Mouse (Mus musculus) spleen, postnatal 4 days (tissue): Measurements from ENCODE around the gene Slc9b1.

Experiments
- DNase-seq, 2 experiments: peaks; one replicate each; pipeline ENCODE4 v3.0.0; 2022; ENCODE audit warnings: low spot score in 2 of 2

Slc9b1 gene

DNA sequence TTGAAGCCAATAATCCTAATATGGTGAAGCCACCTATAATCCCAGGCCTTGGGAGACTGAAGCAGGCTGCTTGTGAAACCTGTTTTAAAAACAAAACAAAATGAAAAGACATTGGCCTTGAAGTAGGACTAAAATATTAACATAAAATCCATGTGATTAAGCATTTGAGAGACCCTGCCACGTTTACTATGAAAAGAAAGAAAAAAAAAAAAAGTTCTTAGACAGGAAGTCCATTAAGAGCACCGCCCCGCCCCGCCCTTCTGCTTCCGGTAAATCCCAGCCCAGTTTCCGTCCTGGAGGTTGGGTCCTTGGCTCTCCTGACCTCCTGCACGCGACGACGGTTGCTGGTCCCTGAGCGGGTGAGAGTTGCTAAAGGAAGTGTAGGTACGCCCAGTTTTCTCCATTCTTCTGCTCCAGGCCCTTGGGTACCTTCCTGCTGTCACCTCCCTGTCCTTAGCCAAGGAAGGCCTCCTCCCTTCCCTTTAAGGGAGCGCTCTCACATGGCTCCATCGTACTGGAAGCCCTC is at the start of gene Slc9b1:
TSS of gene Slc9b1 (plus strand) at position 291 of the 526 bp plus-strand sequence.
- no peak for DNase-seq

DNA sequence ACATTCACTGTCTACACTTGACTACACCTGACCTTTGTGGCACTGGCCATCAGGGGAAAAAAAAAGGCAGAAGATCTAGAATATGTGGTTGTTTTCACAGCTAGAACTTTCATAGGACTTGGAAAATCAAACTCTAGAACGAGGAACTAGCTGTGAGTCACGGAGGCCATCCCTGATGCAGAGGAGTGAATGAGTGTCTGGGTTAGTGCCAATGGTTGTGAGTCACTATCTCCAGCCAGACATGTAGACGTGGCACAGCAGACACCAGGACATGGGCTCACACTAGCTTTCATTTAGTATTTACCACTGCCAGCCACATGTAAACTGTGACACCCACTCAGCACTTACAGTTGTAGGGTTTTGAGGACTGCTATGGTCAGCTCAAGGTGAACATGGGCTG is 49.3 kb upstream of the Slc9b1 start:
- DNase-seq: no peak

GRCm38 (mm10) chr3:135300081-135300480 is 47.7 kb upstream of the Slc9b1 start:
- no peak for DNase-seq

- no peak for DNase-seq
These were observed 43.8 kb upstream of the Slc9b1 start for GRCm38 (mm10) chr3:135304060-135304459.

DNA sequence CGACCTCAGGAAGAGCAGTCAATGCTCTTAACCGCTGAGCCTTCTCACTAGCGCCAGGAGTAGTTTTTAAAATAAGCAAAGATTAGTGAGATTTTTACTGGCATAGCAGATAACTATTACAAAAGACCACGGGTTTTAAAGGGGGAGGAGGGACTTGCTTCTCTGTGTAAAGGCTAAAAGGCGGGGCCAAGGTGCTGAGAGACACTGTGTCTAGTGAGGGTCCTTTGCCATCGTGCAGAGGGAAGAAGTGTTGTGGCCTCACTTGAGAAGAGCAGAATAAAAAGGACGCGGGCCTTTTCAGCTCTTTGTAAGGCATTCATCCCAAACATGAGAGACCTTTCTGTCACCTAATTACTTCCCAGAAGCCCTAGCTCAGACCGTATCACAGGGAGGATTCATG is 43.3 kb upstream of the Slc9b1 start:
- no peak for DNase-seq

- DNase-seq: peak in 1 of 2 experiments; percentile 19
These were observed 40.2 kb upstream of the Slc9b1 start, which contains the start of gene Slc9b2 for GRCm38 (mm10) chr3:135307411-135308259. TSS of gene Slc9b2 (plus strand) at chr3:135307700.

DNA sequence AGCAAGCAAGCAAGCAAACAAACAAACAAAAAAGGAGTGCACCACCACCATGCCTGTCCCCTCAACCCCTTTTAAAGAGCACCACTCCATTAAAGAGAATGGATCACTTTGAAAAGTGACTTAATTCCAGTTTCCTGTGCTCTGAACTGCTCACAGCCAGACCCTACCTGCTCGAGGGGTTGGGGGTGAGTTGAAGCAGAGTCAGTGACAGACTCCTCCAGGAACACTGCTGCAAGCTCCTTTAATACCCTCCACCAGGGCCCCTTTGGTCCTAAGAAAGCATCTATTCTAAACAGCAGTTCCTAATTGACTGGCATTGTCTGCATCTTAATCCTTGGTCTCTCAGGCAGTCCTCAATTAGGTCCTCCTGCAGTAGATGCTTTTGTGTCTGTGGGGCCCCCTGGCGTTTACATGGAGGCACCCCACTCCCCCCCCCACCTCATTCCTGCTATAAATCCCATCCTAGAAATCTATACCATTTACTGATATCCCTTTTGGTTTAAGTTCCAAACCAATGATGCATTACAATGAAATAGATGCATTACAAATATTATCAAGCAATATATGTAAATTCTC is 34.8 kb upstream of the Slc9b1 start:
- DNase-seq: no peak

- DNase-seq: no peak
These were observed 34.1 kb upstream of the Slc9b1 start for GRCm38 (mm10) chr3:135313727-135314126.

DNA sequence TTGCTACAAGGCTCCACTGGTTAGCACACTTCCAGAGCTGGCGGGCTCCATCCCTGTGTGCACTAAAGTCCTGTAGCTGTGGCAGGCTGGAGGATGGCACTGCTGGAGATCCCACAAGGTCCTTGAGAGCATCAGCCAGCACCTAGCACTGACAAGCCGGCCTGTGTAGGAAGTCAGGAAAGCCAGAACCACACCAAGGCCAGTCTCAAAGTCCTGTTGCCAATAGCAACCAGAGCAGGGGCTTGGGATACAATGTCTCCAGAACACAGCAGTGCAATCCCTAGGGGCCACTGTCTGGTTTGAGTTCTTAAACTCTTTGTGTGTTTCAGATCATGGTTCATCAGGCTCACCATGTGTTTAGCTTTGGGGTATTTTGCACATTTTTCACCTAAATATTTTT is 33.0 kb upstream of the Slc9b1 start:
- no peak for DNase-seq

- no peak for DNase-seq
These were observed 32.0 kb upstream of the Slc9b1 start for GRCm38 (mm10) chr3:135315720-135316425.

- no peak for DNase-seq
These were observed 29.5 kb upstream of the Slc9b1 start for GRCm38 (mm10) chr3:135318331-135318730.

- no peak for DNase-seq
These were observed 23.5 kb upstream of the Slc9b1 start for GRCm38 (mm10) chr3:135324354-135324753.

DNA sequence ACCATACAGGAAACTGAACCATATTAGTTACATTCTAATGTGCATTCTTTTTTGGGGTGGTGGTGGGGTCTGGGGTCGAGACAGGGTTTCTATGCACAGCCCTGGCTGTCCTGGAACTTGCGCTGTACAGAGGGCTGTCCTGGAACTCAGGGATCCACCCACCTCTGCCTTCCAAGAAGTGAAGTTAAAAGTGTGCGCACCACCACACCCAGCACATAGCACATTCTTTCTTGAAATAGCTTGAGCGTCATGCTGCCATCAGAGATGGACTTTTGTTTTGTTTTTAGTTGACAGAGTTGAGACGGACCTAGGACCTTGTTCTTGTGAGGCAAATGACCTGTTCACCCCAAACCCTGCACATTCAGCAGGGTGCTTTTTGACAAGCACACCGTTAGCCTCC is 20.7 kb upstream of the Slc9b1 start:
- DNase-seq: no peak

DNA sequence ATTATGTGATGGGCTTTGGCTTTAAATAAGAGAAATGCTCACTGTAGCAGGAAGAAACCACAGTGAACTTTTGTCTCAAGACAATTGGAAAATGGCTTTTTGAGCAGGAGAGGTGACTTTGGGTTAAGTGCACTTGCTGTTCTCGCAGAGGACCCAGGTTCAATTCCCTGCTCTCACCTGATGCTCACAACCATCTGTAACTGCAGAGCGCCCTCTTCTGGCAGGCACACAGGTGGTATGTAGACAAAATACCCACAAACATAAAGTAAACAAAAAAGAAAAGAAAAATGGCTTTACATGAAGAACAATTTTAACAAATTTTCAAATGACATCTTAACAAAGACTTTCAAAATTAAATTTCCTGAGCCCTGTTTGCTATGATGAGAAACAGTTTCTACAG is 20.2 kb upstream of the Slc9b1 start:
- DNase-seq: no peak

GRCm38 (mm10) chr3:135328560-135328959 is 19.3 kb upstream of the Slc9b1 start:
- peak; percentile 51 to 82 for DNase-seq

DNA sequence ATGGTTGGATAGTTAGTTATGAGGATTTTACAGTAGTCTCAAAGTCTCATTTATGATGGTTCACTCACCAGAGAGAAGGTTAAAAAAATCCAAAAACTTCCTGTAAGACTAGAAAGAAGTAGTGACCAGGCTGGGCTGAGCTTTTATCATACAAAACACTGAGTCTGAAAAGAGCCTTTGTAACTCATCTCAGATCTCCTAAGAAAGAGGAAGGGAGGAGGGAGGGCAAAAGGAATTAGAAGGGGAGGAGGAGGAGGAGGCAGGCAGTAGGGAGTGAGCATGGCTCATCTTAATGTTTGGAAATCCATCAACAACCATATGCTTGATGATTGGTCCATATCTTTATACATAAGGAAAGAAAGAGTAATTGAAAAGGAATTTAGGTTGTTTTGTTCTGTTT is 15.1 kb upstream of the Slc9b1 start:
- no peak for DNase-seq

DNA sequence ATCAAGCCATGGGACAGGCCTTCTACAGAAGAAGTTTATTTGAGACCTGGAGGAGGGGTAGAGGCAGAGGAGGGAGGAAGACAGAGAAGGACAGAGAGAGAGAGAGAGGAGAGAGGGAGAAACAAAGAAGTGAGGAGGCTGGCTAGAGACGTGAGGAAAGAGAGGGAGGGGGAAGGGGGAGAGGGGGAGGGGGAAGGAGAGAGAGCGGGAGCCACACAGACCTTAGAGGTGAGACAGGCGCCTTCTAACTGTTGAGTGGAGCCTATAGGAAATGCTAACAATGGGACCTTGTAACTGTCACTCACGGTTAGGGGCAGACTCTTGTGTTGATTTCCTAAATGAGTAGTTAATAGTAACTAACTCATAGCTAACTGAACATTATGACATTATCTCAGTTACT is 14.1 kb upstream of the Slc9b1 start:
- no peak for DNase-seq

GRCm38 (mm10) chr3:135349022-135349421 is 1.2 kb downstream of the Slc9b1 start:
- DNase-seq: no peak

- no peak for DNase-seq
These were observed 4.0 kb downstream of the Slc9b1 start for GRCm38 (mm10) chr3:135351857-135352256.

DNA sequence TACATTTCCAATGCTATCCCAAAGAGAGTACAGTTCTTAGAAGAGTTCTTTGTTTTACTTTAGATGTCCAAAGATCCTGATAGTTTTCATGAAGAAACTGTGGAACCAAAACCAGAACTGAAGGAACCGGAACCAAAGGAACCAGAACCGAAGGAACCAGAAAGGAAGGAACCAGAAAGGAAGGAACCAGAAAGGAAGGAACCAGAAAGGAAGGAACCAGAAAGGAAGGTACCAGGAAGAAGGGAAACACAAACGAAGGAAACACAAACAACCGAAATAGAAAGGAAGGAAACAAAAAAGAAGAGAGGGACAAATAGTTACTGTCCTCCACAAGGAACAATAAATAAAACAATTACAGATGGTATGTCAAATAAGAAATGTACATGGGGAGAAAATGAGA is 9.6 kb downstream of the Slc9b1 start:
- no peak for DNase-seq

GRCm38 (mm10) chr3:135375836-135376235 is 28.0 kb downstream of the Slc9b1 start:
- DNase-seq: no peak

GRCm38 (mm10) chr3:135377445-135377844 is 29.6 kb downstream of the Slc9b1 start:
- no peak for DNase-seq
